Mouse (Mus musculus) frontal cortex, adult (tissue): ENCODE measurements at regions not wholly inside any gene's neighbourhood (a gene's known extent, or its start where the extent isn't known, plus 50 kb on each side); places are given as distances from the start of the nearest gene placed in this dataset.

ENCODE experiments used
- ATAC-seq: cut with Nextera tagmentation; 2 replicates; pipeline ENCODE4 v1.9.2; 2017; ENCODE audit warnings: mild to moderate bottlenecking, moderate library complexity, mixed read lengths; ENCODE audit not compliant: low TSS enrichment

DNA sequence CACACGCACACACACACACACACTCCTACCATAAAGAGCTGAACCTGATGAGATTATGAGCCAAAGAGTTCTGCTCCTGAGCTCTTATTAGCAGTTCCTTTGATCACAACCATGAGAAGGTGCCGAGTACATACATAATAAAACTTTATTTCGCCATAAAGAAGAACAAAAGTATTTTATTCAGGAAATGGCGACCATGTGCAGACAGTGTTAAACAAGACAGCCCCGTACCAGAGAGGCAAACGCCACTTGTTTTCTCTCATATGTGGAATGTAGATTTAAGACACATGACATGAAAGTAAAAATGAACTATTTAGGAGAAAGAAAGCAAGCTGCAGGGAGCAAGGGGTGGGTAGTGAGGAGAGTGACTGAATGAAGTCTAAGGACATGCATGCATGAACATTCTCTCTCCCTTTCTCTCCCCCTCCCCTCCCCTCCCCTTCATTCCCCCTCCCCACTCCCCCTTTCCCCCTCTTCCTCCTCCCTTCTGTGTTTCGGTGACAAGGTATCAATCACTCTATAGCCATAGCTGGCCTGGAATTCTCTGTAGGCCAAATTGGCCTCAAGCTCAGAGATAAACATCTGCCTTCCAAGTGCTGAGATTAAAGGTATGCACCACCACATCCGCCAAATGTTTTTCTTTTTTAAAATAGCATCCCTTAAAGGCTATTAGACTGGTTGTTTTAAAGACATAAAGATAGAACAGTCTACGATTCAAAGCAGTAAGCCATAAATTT lies 266.0 kb upstream of the Map3k7 start:
- ATAC-seq: no peak

DNA sequence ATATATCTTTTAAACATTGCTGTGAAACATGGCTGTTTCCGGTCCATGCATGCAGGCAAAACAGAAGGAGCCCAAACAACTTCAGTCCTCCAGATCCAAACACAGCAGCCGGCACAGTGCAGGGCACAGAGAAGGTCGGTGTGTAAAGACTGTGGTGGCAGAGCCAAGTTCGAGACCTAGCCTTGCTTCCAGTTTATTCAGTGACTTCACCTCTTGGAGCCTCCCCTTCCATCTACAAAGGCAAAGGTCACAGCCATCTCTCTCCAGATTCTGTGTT lies 265.5 kb upstream of the Map3k7 start:
- no peak for ATAC-seq

DNA sequence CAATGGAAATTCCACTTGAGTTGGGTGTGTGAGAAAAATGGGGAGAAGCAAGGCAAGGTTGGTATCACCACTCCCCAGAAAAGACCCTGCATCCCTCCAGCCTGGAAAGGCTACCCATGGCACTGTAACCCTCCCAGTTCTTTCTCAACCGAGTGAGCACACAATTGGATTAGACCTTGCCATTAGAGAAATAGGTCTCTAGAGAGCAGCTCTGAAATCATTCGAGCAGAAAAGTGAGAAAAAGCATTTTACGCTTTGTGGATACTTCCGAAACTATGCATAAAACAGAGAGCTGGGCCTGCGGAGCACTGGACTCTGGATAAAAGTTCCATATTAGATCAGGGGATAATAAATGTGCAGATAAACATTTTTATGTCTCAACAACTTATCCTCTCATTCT lies 264.6 kb upstream of the Map3k7 start:
- no peak for ATAC-seq

DNA sequence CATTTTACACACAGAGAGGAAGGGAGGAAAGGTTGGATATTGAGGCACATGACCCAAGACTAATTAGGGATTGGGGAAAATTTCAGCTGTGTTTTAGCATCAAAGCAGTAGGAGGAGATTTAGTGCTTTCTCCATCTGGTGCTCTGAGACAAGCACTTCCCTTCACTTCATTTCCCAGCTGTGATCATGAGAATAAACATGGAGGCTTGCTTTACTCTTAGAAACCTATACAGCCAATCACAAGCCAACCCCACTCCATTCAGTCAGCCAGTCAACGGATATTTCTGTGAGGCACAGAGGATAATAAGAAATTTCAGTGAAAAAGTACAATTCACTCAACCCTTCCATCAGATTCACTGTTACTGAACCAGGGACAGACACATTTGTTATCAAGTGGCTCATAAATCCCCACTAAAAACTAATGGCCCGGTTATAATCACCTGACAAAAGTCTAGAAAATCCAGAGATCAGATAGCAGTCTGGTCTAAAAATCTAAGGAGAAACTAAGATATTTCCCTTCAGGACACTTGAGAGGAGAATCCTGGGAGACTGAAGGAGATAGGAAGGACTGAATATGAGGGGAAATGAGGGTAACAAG lies 249.7 kb upstream of the Map3k7 start:
- ATAC-seq: no peak

DNA sequence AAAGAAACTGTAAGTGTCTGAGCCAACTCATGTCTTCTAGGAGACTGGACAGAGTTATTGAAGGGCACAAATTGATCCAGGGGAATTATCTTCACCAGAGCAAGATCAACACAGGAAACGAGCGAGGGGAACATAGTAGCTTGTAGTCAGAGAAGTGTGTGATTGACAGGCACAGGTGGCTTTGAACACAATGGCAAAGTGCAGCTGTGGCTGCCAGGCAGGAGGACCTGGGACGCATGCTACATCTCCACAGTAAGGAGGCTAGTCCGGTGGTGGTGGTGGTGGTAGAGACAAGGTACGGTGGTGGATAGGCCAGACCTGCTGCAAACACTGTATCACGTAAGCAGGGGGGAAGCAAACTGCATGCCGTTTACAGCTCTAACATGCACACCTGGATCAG lies 240.4 kb upstream of the Map3k7 start:
- no peak for ATAC-seq

GRCm38 (mm10) chr4:31724400-31724799 lies 239.5 kb upstream of the Map3k7 start:
- ATAC-seq: no peak

GRCm38 (mm10) chr4:31727498-31728148 lies 236.3 kb upstream of the Map3k7 start:
- ATAC-seq: no peak

DNA sequence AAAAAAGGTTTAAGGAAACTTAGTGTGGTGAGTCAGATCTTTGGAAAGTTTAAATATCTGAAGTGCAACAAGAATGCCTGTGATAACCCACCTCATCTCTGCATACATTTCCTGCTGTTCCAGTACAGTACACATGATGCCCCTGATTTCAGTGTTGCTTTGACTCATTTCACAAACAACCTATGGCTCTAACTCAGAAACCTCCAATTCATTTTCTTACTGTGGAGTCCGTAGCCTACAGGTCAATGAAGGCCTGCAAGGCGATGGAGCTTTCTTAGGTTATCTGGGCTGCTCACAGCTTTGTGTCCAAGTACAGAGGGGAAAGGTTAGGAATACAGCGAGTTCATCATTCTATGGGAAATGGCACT lies 235.8 kb upstream of the Map3k7 start:
- no peak for ATAC-seq

DNA sequence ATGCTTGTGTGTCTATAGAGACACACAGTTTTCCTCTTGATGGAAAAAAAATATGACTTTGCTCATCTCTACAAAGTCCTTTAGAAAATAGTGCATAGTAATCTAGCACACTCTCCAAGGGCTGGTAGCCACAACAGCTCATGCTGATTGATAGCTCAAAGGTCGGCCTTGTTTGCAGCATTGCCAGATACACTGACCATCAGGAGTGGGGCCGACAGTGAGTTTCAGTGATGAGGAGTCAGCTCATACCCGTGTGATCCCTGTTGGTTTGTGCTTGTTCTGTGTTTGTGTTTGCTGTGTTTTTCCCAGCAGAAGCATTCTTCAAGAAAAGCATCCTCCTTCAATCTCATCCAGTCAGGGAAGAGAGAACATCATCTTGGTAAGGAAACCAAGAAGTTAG lies 220.1 kb upstream of the Map3k7 start:
- no peak for ATAC-seq

DNA sequence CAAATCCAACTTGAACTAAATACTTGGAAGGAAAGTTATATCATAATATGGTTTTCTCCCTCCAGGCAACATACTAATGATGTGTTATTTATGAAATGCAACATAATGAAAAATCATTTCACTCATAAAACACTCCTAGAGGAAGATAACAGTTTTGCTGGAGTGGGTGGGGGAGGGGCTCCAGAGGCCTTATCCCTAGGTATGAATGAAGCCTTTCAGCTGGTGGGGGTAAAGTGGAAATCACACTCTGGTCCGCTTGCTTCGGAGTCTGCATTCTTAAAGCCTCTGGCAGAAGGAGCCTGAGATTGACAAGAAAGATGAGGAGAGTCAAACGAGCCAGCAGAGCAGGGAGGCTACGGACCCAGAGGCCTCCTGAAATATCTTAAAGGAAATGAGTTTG lies 219.5 kb upstream of the Map3k7 start:
- ATAC-seq: no peak

DNA sequence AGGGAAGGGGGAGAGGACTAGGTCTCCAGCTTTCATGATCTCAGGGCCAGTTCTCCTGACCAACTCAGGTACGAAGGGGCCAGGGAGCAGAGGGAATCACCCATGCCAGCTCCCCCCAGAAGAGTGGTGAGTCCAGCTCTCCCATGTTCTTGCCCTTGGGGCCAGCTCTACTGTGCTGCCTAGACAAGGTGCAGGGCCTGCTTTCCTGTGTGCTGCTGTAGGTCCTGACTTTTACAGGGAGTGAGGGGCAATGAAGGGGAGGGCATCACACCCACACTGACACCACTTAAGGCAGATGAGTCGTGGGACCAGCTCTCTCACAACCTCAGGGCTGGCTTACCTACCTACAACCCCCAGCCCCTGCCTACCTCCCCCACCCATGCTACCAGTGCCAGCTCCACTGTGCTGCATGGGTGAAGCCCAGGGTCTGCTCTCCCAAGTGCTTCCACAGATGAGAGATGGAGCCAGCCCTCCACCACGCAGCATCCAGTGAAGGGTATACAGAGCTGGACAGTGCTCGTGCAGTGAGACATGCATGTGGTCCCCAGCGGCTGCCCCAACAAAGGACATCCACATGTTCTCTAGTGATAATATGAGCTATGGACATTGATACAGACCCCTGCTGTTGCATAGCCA lies 210.1 kb upstream of the Map3k7 start:
- ATAC-seq: no peak

DNA sequence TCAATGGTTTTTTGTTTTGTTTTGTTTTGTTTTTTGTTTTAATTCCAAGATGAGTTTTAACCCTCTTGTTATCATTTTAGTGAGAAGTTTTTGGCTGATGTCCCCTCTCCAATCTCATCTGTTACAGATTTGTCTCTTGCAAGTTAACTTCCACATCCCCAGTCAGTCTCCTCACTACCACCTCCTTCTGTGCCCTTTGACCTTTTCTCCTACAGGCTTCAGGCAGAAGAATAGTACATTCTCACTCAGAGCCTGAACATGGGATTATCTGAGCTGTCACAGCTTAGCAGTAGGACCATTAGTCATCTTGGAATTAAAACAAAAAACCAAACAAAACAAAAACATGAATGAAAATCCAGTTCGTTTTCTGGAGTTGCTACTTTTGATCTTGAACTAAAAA lies 206.8 kb upstream of the Map3k7 start:
- ATAC-seq: no peak

DNA sequence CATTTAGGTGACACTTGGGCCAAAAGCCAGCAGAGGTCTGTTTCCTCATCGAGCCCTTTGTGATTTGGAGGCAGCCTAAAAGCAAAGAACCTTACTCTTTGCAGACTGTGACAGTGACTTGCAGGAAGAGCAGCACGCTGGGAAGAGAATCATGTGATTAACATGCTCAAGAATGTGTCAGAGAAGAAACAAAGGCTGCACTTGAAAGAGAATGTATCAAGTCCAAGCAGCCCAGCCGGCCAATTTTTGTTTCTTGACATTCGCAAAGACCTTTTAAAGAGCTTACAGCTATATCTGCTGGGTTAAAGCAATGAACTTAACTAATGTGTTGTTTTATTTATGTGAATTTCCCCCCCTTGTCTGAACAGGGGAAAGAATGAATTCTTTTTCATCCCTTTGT lies 203.8 kb upstream of the Map3k7 start:
- no peak for ATAC-seq

DNA sequence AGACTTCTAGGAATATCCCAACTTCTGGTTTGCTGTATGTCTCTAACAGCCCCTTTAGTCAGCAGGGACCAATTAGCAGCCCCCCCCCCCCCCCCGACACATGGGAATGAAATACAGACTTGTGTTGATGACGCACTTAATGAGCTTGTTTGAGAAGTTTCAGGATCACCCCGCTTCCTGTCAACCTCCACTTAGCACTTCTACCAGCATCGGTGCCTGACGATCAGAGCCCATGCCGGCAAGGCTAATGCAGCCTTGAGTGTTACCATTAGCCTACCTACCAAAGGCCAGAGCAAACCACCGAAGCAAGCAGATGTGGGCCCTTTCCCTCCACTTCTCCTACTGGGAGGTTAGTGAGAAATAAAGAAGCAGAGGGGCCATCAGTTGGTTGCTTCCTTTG lies 201.7 kb upstream of the Map3k7 start:
- ATAC-seq: no peak

- no peak for ATAC-seq
These were observed 195.8 kb upstream of the Map3k7 start for GRCm38 (mm10) chr4:31768026-31768626.

DNA sequence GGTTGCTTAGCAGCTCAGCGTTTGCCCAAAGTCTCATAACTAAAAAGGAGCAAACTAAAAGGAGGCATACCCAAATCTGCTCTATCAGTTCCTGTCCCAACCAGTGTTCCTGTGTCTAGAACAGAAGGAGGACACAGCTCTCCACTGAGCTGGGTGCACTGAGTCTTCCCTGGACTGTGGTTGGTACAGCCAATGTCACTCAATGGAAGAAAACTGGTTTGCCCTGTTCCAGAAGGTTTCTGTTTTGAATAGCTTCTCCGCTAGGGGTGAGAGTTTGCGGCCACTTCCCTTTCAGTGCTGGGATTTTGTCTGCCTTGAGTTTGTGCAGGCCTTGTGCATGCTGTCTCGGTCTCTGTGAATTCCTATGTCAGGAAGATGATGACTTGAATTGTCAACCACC lies 194.6 kb upstream of the Map3k7 start:
- no peak for ATAC-seq

DNA sequence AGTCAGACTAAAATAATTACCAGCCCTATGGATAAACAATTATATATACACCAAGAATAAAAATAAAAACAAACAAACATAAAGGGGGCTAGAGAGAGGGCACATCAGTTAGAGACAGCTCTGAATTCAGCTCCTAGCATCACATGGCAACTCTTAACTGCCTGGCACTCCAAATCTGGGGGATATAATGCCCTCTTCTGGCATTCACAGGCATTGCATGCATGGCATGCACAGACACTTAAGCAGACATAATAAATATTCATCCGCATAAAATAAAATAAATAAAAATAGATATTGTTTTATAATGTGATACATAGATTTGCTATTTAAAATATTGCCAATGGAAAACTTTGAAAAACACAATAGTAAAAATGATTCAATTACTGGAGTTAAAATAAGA lies 177.6 kb upstream of the Map3k7 start:
- no peak for ATAC-seq

DNA sequence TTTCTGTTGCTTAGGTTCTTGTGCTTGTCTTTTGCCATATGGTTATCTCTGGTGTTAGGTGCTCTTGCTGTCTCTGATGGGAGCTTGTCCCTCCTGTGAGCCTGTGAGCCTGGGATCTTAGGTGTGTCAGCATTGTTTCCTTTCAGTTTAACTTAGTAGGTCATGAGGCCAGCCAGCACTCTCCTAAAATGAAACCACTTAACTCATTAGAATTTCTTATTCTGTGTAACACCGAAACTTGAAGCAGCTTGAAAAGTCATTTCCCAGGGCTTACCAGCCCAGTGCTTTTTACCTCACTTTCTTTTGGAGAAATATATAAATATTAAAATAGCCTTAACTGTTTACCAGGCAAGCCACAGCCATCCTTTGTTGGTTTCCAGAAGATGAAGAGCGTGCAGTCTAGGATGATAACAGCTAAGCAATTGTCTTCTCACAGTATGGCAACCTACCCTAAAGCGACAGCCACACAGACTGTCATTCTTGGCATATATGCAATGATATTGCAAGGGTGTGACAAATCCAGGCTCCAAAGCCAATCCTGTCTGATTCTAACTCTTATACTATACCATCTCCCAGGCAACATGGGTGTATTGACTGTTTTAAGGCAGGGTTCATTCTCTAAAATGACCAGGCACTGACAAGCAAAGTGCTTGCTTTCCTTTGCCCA lies 146.2 kb upstream of the Map3k7 start:
- no peak for ATAC-seq

- ATAC-seq: peak; percentile 88
These were observed 144.2 kb upstream of the Map3k7 start for GRCm38 (mm10) chr4:31819521-31820259.

GRCm38 (mm10) chr4:31823574-31824348 lies 140.1 kb upstream of the Map3k7 start:
- no peak for ATAC-seq
